Mouse (Mus musculus): ENCODE measurements around the gene Adamtsl5. TPM values are rescaled to one million over a fixed set of nuclear protein-coding genes. Genes with fewer than 3 reads are reported as not detected.

Adamtsl5 gene
- total and polyA plus RNA-seq, 2 experiments: 0.28 to 1.6 TPM

DNA sequence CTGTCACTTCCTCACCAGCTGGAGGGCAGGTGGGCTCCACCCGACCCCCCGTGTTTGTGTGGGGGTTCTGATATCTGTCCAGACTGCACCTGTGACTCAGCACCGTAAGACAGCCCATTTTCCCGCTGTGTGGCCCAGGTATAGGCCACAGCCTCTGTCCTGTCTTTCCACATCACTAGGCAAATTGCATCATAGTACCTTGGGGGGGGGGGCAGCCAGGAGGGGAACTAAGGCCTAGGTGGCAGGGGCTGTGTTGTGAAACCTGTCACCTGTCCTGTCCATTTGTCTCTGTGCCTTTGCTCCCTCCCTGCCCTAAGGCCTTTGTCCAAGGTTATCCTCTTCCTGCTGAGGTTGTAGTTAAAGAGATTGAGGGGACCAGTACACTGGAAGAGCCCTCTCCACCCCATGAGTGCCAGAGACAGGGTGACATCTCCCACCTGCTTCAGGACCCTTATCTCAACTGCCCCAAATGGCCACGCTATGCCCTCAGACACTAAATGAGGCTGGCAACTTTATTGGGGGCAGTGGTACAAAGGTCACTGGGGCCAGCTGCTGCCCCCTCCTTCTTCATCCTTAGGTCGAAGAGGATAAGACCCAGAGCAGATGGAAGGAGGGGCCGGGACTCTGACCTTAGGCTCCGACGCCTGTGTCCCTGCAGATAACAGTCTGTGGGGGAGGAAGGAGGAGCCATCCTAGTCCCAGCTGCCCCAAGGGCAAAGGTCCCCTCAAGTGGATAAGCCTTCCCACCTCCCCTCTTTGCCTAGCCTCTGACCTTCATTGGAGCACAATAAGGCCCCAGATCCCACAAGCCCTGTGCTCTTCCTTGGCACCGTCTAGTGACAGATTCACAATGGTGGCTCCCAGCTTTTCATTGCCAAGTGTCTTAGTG lies 16.3 kb downstream of the Adamtsl5 start:
- WGBS: 12% methylated on average over 10 of the region's 10 CpGs
- peak; percentile 97 for DNase-seq (ENCODE audit: extremely low read depth, low read depth, low spot score)
- H3K4me3 ChIP-seq (ENCODE audit: insufficient read depth, low read depth, low read length): peak overlapping the region; percentile 88
- peaks cover 13% of the 10 kb centered on the region; the same call in 1 of the 2 replicates for H3K4me1 ChIP-seq (ENCODE audit: control insufficient read depth, insufficient read depth, low read length)
- H3K79me2 ChIP-seq (ENCODE audit: control insufficient read depth, insufficient read depth, low read length): peaks cover 4% of the 10 kb centered on the region; the same call in 1 of the 2 replicates
- peaks cover 19% of the 10 kb centered on the region; the same call in 1 of the 2 replicates for H3K36me3 ChIP-seq (ENCODE audit: control insufficient read depth, insufficient read depth, low read length)
- peak overlapping the region; percentile 99 for H3K27ac ChIP-seq (replicated peaks; ENCODE audit: insufficient read depth, low read depth, low read length)
- no peaks in the 10 kb centered on the region for H3K27me3 ChIP-seq (ENCODE audit: control insufficient read depth, insufficient read depth, low read length)
- peak overlapping the region; percentile 93 for H3K9ac ChIP-seq (ENCODE audit: low read depth, low read length)
- peak; percentile 42; the same call in 1 of the 2 replicates for TF ChIP-seq POLR2A (IDR thresholded peaks at IDR 0.05; ENCODE audit: extremely low read depth, insufficient read depth, low read length)
- no peak for TF ChIP-seq CTCF (IDR thresholded peaks at IDR 0.05; ENCODE audit: low read depth, low read length)

DNA sequence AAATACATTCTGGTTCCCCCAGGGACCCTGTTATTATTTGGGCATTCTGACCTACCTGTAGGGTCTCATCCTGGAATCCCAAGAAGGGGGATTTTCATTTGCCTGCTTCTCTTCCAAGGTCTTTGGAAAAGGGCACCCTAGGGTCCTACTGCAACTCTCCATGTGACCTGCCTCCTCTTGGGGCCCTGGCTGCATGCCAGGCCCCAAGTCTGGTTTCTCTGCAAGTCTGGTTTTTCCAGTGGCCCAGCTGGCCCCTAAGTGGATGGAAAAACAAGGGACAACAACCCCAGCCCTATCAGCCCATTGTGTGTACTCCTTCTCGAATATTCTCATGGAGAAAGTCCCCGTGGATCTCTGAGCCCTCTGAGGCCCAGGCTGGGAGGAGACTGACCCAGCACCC lies 17.3 kb downstream of the Adamtsl5 start:
- peak overlapping the region; percentile 93 for H3K9ac ChIP-seq (ENCODE audit: low read depth, low read length)
- H3K4me3 ChIP-seq (ENCODE audit: insufficient read depth, low read depth, low read length): peak overlapping the region; percentile 88
- TF ChIP-seq CTCF (IDR thresholded peaks at IDR 0.05; ENCODE audit: low read depth, low read length) (no peak), POLR2A (IDR thresholded peaks at IDR 0.05; ENCODE audit: extremely low read depth, insufficient read depth, low read length) (peak; percentile 77)
- H3K27me3 ChIP-seq (ENCODE audit: control insufficient read depth, insufficient read depth, low read length): no peaks in the 10 kb centered on the region
- no peak for DNase-seq (ENCODE audit: extremely low read depth, low read depth, low spot score)
- 10% methylated on average over 2 of the region's 2 CpGs for WGBS
- peak overlapping the region; percentile 95 for H3K27ac ChIP-seq (replicated peaks; ENCODE audit: insufficient read depth, low read depth, low read length)
- peaks cover 4% of the 10 kb centered on the region; the same call in 1 of the 2 replicates for H3K79me2 ChIP-seq (ENCODE audit: control insufficient read depth, insufficient read depth, low read length)
- peaks cover 13% of the 10 kb centered on the region; the same call in 1 of the 2 replicates for H3K4me1 ChIP-seq (ENCODE audit: control insufficient read depth, insufficient read depth, low read length)
- peaks cover 17% of the 10 kb centered on the region; the same call in 1 of the 2 replicates for H3K36me3 ChIP-seq (ENCODE audit: control insufficient read depth, insufficient read depth, low read length)

DNA sequence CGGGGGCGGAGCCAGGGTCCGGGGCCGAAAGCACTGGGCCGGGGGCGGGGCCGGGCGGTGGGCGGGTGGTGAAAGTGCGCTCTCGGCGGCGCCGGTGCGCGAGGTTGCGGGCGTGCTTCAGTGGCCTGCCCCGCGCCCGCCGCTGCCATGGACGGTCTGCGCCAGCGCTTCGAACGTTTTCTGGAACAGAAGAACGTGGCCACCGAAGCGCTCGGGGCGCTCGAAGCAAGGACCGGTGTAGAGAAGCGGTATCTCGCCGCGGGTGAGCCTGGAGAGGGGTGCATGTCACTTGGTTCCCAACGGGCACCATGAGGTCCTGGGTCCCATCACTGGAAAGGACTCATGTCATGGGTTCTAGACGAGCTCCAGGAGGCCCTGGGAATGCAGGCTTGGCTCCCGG lies 18.1 kb downstream of the Adamtsl5 start:
- Histone ChIP-seq H3K4me1 (ENCODE audit: control insufficient read depth, insufficient read depth, low read length) (peaks cover 19% of the 10 kb centered on the region), H3K27ac (replicated peaks; ENCODE audit: insufficient read depth, low read depth, low read length) (peak overlapping the region; percentile 95), H3K27me3 (ENCODE audit: control insufficient read depth, insufficient read depth, low read length) (no peaks in the 10 kb centered on the region), H3K4me3 (ENCODE audit: insufficient read depth, low read depth, low read length) (peak overlapping the region; percentile 88), H3K79me2 (ENCODE audit: control insufficient read depth, insufficient read depth, low read length) (peaks cover 4% of the 10 kb centered on the region; the same call in 1 of the 2 replicates), H3K9ac (ENCODE audit: low read depth, low read length) (peak overlapping the region; percentile 93), H3K36me3 (ENCODE audit: control insufficient read depth, insufficient read depth, low read length) (peaks cover 13% of the 10 kb centered on the region; the same call in 1 of the 2 replicates)
- DNase-seq (ENCODE audit: extremely low read depth, low read depth, low spot score): no peak
- TF ChIP-seq POLR2A (IDR thresholded peaks at IDR 0.05; ENCODE audit: extremely low read depth, insufficient read depth, low read length) (peak; percentile 92), CTCF (IDR thresholded peaks at IDR 0.05; ENCODE audit: low read depth, low read length) (no peak)
- under 1% methylated on average over 40 of the region's 41 CpGs for WGBS

DNA sequence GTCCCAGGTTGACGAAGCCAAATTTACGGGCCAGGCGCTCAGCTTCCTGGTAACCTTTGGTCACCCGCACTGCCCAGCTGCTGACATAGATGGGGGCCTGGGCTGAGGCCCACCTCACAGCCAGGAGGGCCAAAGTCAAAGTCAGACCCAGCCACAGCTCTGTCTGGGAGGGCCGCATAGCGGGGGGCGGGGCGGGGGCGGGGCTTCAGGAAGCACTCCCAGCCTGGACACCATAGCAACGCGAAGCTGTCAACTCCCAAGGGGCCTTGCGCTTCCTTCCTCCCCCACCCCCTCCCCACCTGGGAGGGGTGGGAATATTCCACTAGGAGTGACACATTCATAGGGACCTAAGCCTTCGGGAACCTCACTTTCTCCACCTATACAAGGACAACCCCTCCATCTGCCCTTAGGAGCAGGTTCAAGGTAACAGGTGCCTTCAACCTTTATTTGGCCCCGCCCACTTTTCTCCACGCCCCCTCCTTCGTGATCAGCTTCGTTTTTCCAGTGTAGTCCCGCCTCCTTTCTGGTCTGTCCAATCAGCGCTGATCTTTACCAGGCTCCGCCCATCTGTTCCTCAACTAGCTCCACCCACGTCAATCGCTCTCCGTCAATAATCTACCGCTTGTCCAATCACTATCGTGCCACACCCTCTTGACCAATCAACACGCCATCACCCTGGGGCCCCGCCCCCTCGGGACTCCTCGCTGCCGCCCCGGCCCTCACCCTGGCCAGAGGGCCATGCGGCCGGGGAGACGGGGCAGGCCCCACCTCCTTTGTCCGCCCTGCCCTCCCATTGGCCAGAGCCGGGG lies 18.7 kb downstream of the Adamtsl5 start, which contains the start of the genes Pcsk4 and Reep6:
TSS of gene Pcsk4 (minus strand) at position 226 of the 809 bp plus-strand sequence.
TSS of gene Reep6 (plus strand) at position 681 of the 809 bp plus-strand sequence.
- 3% methylated on average over 36 of the region's 36 CpGs for WGBS
- Histone ChIP-seq H3K4me3 (ENCODE audit: insufficient read depth, low read depth, low read length) (peak within 1 kb of the TSS; percentile 88), H3K9ac (ENCODE audit: low read depth, low read length) (peak within 1 kb of the TSS; percentile 93), H3K27me3 (ENCODE audit: control insufficient read depth, insufficient read depth, low read length) (no peaks in the 10 kb centered on the region), H3K4me1 (ENCODE audit: control insufficient read depth, insufficient read depth, low read length) (peaks cover 20% of the 10 kb centered on the region), H3K79me2 (ENCODE audit: control insufficient read depth, insufficient read depth, low read length) (peaks cover 4% of the 10 kb centered on the region; the same call in 1 of the 2 replicates), H3K36me3 (ENCODE audit: control insufficient read depth, insufficient read depth, low read length) (peaks cover 8% of the 10 kb centered on the region; the same call in 1 of the 2 replicates), H3K27ac (replicated peaks; ENCODE audit: insufficient read depth, low read depth, low read length) (peak within 1 kb of the TSS; percentile 95)
- no peak for TF ChIP-seq POLR2A (IDR thresholded peaks at IDR 0.05; ENCODE audit: extremely low read depth, insufficient read depth, low read length)
- no peak for TF ChIP-seq CTCF (IDR thresholded peaks at IDR 0.05; ENCODE audit: low read depth, low read length)
- DNase-seq (ENCODE audit: extremely low read depth, low read depth, low spot score): peak; percentile 98

DNA sequence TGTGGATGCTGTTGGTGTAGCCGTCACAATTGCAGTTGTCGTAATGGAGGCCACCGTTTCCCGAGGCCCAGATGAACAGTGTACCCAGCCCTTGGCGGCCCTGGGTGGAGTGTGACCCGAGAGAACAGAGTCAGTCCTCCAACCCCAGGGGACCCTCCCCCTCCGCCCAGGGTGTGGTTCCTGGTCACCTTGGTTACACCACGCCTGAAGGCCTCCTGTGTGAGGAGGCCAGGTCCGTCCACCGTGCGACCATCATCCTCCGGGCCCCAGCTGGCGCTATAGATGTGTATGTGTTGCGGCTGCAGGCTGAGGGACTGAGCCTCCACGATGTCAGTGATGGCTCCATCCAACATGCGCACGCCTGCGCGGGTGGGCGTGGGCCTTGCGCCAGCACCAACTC lies 23.2 kb downstream of the Adamtsl5 start:
- H3K27ac ChIP-seq (replicated peaks; ENCODE audit: insufficient read depth, low read depth, low read length): peak overlapping the region; percentile 78
- DNase-seq (ENCODE audit: extremely low read depth, low read depth, low spot score): no peak

More for the DNA sequence above, 23.2 kb downstream of the Adamtsl5 start:
- WGBS: 59% methylated on average over 21 of the region's 21 CpGs
- TF ChIP-seq POLR2A (IDR thresholded peaks at IDR 0.05; ENCODE audit: extremely low read depth, insufficient read depth, low read length) (no peak), CTCF (IDR thresholded peaks at IDR 0.05; ENCODE audit: low read depth, low read length) (no peak)
- no peaks in the 10 kb centered on the region for H3K27me3 ChIP-seq (ENCODE audit: control insufficient read depth, insufficient read depth, low read length)
- H3K4me1 ChIP-seq (ENCODE audit: control insufficient read depth, insufficient read depth, low read length): peaks cover 17% of the 10 kb centered on the region
- peak overlapping the region; percentile 50; the same call in 1 of the 2 replicates for H3K4me3 ChIP-seq (ENCODE audit: insufficient read depth, low read depth, low read length)
- H3K79me2 ChIP-seq (ENCODE audit: control insufficient read depth, insufficient read depth, low read length): peaks cover 3% of the 10 kb centered on the region; the same call in 1 of the 2 replicates
- H3K36me3 ChIP-seq (ENCODE audit: control insufficient read depth, insufficient read depth, low read length): no peaks in the 10 kb centered on the region
- H3K9ac ChIP-seq (ENCODE audit: low read depth, low read length): peak overlapping the region; percentile 73
